Mouse (Mus musculus) left cerebral cortex, postnatal 14 days (tissue): ENCODE data around the gene Nfic. TPM values are rescaled to one million over a fixed set of nuclear protein-coding genes. Genes with fewer than 3 reads are reported as not detected.

Experiments
- DNase-seq, 2 experiments: peaks; one replicate each; pipeline ENCODE4 v3.0.0; 2021 to 2022; ENCODE audit warnings: low spot score in 2 of 2, mixed read lengths in 1 of 2
- intact Hi-C: fragments of 180-260 bp; cut with DNase I; formaldehyde crosslinking; loops from one replicate; pipeline ENCODE4 v1.15.1; 2025
- total RNA-seq, 2 experiments: library from RNA; stranded (reverse); gene quantifications; 2 replicates each; pipeline ENCODE4 v1.2.3; 2021

Gene Nfic
- total RNA-seq, 2 experiments from 2014 or later = 67.0 to 69.8 TPM

DNA sequence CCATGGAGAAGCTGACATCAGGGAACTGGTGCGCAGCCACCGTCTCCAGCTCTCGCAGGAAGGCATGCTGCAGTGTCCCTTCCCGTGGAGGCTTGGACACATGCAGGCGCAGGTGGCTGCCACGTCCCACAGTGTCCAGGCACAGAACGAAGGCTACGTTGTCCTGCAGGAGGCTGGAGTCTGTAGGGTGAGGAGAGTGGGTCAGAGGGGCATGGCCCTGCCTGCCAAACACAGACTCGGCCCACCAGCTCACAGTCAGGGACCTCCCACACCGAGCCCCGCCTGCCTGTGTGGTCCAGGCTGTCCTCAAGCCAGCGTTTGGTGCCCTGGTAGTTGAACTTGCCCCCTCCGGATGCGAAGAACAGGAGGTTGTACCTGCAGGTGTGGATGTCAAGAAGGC, 34.5 kb upstream of the Nfic start:
- intact Hi-C loops = no loop called here

DNA sequence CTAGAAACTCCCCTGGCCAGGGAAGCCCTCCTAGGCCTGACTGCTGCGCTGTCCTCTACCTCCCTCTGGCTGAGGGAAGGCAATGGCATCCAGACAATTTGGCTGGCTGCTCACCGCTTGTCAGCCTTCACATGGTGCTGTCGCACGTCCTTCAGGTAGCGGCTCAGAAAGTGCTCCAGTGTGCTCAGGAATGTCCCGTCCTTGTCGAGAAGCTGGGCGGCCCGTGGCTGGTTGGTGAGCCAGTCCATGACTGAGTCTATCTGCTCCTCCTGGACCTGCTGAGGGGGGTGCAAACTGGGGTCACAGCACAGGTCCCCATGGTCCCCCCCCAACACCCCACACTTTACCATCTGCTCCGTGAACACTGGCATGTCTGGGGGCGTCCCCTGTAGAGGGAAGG, 32.6 kb upstream of the Nfic start:
- intact Hi-C loops = no loop called here
- no peak for DNase-seq

More for the DNA sequence above, 34.5 kb upstream of the Nfic start:
- DNase-seq = no peak

DNA sequence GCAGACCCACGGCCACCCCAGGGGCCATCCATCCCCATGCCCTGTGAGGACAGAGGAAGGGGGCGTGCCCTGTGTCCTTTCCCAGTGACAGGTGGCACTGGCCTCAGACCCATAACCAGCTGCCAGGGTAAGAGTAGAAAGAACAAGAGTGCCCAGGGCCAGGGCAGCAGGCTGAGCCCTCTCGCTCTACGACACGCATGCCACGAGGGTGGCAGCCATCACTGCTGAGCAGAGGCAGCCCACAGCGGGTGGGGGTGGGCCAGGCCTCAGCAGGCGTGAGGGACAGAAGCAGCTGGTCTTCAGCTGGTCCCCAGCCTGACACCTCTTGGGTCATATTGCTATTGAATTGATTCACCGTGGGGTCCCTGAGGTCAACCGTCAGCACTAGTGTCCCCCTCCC, 31.1 kb upstream of the Nfic start:
- DNase-seq = no peak
- intact Hi-C loops = no loop called here

DNA sequence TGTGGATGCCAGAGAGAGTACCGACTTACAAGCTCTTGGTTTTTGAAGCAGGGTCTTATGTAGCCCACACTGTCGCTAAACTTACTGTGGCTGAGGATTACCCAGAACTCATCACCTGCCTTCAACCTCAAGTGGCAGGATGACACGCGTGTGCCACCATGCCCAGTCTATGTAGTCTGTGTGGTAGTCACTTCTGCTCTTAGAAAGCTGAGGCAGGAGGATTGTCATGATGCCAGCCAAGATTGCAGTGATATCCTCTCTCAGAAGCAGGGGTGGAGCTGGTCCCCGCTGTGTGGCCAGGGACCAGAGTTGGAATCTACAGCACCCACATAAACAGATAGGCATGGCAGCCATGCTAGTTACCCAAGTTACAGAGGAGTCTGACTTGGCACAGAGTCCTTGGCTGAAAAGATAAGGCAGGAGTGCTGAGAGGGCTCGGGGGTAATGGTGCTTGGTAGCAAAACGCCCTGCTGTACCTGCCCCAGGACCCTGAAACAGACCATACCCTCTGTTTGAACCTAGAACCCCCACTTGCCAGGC, 30.1 kb upstream of the Nfic start:
- no peak for DNase-seq
- intact Hi-C loops = no loop called here

DNA sequence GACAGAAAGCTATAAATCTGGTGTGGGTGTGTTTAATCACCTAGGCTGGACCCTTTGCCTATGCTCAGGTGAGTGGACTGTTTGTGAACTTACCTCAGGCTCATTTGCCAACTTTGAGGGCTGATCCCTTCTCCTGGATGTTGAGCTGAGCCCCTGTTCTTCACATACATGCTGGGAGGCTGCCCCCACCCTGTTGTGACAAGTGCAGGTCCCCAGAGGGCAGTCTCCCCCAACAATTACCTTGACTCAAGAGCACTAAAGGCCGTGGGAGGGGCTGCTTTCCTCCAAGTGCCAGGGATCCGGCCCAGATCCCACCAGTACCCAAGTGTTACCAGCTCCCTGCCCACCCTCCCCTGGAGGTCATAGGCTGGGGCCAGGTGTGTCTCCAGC, 29.6 kb upstream of the Nfic start:
- intact Hi-C loops = no loop called here
- no peak for DNase-seq

DNA sequence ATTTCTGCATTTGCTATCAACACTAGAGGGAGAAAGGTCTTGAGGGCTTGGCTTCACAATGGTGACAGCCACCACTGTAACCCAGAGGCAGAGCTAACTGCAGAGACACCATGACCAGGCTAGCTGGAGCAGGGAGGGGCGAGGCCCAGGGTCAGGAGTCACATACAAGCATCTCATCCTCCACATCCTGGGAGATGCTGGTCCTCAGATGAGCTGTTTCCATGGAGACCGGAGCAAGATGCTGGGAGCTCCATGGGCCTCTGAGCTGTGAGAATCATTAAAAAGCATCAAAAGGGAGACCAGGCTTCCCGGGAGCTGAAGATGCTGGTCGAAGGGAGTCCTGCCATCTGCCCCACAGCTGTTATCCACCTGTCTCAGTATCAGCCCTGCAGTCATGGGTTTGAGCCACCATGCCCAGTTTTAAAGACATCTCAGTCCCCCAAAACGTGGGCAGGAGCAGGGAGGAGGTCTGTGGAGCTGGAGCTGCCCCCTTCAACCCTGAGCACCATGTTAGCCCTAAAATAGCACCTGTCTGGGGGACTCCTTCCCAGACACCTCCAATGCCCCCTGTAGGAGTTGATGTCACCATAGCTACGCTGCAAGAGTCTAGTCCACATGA, 29.1 kb upstream of the Nfic start:
- intact Hi-C loops = no loop called here
- DNase-seq = peak in 1 of 2 experiments; percentile 59

DNA sequence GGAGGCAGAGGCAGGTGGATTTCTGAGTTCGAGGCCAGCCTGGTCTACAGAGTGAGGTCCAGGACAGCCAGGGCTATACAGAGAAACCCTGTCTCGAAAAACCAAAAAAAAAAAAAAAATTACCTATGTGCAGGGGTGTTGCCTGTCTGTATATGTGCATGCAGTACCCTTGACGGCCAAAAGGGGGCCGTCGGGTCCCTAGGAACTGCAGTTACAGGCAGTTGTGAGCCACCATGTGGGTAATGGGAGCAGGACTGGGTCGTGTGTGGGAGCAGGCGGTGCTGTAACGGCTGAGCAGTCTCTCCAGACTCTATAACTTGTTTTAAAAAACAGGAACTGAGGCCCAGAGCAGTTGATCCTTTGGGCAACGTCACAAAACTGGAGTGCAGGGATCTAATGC, 28.5 kb upstream of the Nfic start:
- DNase-seq = peak; percentile 67 to 86
- intact Hi-C loops = no loop called here

DNA sequence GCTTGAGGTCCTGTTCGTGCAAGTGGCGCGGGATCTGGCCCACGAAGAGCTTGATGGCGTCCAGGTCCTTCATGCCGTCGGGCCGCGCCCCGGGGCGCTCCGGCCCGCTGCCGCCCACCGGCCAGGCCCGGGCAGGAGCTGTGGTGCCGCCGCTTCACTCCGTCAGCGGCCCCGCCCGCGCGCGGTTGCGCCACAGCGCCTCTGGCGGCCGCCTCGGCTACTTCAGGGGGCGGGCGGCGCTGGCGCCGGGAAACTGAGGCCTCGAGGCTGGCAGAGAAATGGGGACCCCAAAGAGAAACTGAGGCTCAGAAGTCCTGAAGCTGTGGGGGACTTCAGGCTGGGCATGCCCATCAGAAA, 27.1 kb upstream of the Nfic start, which contains the start of gene Celf5:
Celf5 (minus strand) TSS at position 177 of the 357 bp plus-strand sequence.
- intact Hi-C loops = no loop called here
- peak in 1 of 2 experiments; percentile 77 for DNase-seq

DNA sequence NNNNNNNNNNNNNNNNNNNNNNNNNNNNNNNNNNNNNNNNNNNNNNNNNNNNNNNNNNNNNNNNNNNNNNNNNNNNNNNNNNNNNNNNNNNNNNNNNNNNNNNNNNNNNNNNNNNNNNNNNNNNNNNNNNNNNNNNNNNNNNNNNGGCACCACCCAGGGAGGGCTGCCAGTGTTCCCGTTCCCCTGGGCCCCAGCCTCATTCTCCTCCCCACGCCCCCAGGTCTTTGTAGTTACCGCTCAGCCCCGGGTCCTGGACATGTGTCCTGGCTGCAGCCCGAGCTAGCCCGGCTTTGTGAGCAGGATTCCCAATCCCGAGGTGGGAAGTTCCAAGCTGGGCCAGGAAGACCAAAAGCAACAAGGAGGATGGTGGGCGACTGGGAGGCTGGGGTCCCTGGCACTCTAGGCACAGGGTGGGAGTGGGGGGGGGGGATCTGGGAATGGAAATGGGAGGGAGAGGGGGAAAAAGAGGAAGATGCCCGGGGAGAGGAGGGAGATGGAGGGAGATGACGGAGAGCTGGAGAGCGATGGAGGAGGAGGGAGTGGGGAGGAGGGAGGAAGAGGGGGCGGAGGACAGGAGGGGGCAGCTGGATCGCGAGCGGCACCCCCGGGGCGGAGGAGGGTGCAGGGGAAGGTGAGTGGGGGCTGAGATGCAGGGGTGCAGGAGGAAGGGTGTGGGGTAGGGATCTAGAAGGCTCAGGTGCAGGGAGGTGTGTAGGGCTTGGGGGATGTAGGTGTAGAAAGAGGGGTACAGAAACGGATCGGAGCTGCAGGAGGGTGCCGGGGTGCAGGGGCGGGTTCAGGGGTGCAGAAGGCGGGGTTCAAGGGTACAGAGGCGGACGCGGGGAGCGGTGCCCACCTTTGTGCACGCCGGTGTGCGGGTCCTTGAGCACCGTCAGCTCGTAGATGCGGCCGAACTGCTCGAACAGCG, 26.4 kb upstream of the Nfic start:
- no peak for DNase-seq
- intact Hi-C loops = no loop called here

DNA sequence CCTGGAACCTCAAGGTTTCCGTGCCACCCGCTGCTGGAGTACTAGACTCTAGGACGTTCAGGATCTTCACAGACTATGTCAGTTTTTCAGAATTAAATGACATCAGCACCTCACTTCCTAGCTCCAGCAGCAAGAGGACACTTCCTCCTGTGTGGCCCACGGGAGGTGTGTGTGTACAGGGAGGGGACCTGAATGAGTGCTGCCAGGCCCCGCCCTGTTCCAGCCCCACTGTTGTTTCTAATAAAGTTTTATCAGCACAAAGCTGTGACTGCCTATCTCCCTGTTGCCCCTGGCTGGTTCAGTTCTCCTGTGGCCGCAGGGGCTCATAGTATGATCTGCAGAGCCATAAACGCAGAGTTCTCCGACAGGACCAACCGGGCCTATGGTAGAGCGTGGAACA, 19.0 kb upstream of the Nfic start:
- intact Hi-C loops = no loop called here
- no peak for DNase-seq

DNA sequence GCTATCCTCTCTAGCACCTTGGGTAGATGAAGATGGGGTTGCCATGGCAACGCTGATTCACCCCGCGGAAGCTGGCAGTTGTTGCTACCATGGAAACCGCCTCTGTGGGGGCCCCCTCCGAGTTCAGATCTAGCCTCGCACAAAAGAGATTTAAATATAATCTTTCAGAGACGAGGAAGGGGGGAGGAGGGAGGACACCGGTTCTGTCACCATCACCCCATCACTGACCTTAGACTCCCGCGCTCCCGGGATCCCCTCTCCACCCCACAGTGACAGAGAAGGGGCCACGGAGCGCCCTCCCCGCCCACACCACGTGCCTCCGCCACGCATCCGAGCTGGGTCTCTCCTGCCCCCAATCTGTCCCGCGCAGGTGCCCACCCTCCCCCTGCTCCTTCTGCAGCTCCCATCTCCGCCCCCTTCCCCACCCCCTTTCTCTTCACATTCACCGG, 17.6 kb upstream of the Nfic start:
- intact Hi-C loops = no loop called here
- peak; percentile 95 to 96 for DNase-seq

DNA sequence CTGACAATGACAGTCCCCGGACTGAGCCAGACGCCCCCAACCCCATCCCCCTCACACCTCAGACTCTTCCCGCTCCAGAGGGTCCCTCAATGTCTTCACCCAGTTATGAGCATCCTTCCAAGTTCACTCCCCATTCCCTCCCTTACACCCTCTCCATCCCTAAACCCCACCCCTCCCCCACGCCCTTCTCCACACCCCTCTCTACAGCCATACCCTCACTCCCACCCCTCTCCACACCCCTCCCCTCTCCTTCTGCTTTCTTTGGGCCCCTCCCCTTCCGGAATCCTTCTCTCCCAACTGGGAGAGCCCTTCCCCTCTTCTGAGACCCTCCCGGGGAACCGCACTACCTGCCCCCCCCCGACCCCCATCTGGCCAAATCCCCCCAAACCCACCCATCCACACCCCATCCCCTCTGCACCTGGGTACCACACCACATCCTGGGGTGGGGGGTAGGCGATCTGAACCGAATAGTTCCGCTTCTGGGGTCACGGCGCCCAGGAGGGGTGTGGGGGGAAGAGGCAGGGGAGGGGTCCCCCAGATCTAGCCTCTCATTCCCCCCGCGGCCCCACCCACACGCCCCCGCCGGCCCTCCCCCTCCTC, 17.1 kb upstream of the Nfic start:
- DNase-seq = no peak
- intact Hi-C loops = no loop called here

DNA sequence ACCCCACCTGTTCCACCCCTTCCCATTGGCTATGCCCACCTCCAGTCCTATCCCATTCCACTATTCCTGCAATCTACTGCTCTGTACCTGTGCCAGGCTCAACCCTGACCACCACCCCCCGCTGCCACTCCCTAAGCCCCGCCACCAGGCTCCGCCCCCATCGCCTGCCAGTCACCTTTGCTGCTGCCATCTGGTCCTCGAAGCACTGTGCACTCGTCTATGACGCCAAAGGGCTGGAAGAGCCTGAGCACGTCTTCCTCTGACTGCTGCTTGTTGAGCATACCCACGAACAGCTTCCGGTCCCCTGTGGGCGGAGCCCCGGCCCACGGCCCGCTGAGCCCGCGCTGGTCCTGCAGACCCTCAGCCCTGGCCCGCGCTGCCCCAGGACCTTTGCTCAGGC, 15.0 kb upstream of the Nfic start:
- no peak for DNase-seq
- intact Hi-C loops = no loop called here

DNA sequence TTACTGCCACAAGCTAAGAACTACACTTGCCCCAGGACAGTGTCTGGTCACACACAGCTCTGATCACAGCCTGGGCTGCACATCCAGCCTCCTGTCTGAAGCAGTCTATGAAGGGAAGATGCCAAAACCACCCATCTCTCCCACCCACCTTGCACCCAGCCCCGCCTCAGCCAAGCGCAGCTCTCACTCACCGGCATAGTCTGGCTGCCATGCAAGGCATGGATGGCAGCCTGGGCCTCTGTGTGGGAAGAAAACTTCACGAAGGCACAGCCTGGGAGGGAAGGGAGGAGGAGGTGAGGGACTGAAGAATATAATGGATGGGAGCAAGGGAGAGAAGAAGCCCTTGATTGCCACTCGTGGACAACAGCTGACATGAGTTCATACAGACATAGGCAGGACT, 13.8 kb upstream of the Nfic start:
- DNase-seq = peak; percentile 67 to 76
- intact Hi-C loops = no loop called here

DNA sequence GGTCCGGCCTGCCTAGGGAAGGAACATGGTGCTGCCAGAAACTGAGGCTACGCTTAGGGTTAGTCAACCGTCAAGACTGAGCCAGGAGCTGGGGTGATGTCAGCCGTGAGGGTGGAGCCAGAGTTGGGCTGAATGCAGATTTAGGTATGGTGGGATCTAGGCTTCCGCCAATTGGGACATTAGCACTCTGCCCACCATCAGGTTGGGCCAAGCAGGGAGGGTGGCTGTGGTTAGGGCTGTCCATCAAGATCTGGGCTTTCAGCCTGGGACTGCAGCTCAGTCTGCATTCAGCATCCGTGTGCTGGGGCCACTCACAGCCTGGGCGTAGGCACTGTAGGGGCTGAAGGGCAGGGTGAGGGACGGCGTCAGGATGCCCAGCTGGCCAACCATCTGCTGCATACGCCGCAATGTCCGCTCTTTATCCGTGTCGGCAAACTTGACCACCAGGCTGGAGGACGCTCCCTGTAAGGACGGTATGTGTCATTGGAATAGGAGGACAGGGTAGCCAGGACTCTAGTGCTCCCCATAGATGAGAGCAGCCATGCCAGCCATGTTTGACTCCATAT, 12.3 kb upstream of the Nfic start:
- DNase-seq = no peak

DNA sequence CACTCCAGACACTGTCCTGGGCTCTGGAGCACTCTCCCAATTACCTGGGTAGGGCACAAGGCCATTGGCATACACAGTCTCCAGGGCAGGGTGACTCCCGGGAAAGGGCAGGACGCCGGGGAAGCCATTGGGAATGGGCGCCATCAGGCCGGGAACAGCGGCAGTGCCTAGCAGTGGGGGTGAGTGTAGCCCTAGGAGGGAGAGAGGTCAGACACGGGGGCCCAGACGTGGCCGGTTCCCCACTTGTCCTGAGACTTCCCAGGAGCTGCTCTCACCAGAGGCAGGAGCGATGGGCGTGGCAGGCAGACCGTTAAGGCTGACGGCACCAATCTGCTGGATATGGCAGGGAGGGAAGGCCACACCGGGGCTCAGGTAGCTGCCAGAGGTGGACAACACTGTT, 11.4 kb upstream of the Nfic start:
- DNase-seq = no peak
- intact Hi-C loops = no loop called here

More for the DNA sequence above, 12.3 kb upstream of the Nfic start:
- intact Hi-C loops = no loop called here

DNA sequence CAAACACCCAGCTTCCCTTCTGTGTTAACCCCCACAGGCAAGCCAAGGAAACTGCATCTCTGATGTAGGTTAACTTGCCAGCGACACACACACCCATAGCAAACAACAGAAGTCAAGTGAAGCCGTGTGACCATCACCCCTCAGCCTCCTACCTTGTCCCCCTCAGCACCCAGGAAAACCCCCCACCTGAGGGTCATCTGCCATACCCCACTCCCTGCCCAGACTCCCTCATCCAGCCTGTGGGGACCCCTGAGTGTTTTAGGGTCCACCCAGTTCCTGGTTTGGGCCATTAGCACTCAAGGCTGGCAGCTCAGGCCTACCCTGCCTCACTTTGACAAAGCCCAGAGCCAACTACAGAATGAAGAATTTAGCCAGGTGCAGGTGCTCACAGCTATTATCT, 10.6 kb upstream of the Nfic start:
- intact Hi-C loops = no loop called here
- DNase-seq = peak in 1 of 2 experiments; percentile 2

DNA sequence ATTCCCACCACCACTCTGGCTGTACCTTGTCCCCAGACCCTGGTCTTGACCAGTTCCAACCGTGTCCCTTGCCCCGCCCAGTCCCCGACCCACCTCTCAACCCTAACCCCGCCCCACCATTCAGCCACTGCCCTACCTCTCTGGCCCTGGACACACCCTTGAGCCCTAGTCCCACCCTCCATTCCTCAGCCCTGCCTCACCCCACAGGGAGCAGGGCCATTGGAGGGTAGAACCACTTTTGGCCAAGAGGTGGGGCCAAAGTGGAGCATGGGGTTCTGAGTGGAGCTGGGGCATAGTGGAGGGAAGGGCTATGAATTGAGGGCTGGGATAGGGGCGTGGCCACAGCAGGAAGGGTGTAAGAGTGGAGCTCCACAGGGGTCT, 9.8 kb upstream of the Nfic start:
- intact Hi-C loops = no loop called here
- DNase-seq = peak in 1 of 2 experiments; percentile 5

DNA sequence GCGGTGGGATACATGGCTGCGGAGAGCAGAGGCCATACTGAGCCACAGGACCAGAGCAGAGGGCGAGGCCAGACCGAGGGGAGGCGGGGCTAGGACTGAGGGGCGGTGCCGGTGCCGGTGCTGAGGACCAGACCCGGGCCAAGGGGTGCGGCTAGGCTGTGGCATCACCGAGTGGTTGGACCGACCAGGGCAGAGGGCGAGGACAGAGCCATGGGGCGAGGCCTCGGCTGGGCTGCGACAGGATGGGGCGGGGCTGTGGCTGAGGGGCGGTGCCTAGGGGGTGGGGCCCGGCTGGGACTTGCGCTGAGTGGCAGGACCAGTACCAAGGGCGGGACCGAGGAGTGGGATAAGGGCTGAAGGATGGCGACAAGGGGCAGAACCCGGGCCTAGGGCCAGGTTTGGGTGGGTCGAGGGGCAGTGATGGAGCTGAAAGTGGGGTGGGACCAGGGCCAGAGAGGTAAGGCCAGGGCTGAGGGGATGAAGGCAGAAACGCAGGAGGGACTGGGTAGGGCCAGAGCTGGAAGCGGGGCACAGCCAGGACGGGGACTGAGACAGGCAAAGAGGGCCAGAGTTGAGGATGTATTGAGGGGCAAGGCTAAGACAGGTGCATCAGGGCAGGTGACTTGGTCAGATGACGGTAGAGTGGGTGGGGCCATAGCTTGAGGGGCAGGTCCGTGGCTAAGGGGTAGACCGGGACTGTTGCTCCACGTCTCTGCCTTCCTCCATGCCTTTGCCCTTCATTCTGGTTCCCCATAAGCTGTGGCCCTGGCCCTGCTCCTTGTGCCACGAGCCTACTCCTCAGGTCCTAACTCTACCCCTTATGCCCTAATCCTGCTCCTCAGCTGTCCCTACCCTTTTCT, 9.2 kb upstream of the Nfic start:
- intact Hi-C loops = no loop called here
- DNase-seq = peak in 1 of 2 experiments; percentile 19
